Mouse (Mus musculus): ENCODE measurements around the gene Nebl. TPM values are rescaled to one million over a fixed set of nuclear protein-coding genes. Genes with fewer than 3 reads are reported as not detected.

Nebl gene
- total and polyA plus RNA-seq, 3 experiments = 4.7 to 5.4 TPM; not detected in 1

GRCm38 (mm10) chr2:17715149-17715767 lies 16.0 kb downstream of the Nebl start:
- no peaks in the 10 kb centered on the region for H3K9me3 ChIP-seq (replicated peaks; ENCODE audit: insufficient read depth, low read length)
- no peak for TF ChIP-seq POLR2AphosphoS5 (IDR thresholded peaks at IDR 0.05; ENCODE audit: borderline replicate concordance, low read depth, low read length)
- no peak for TF ChIP-seq POLR2A (IDR thresholded peaks at IDR 0.05; ENCODE audit: control insufficient read depth in 1 of 2, insufficient read depth in 1 of 2, low read depth in 1 of 2, low read length in 2 of 2, poor library complexity in 1 of 2)
- TF ChIP-seq RCOR1 (IDR thresholded peaks at IDR 0.05; ENCODE audit: low read depth, low read length) = no peak
- no peak for TF ChIP-seq MYC (IDR thresholded peaks at IDR 0.05; ENCODE audit: low read depth, low read length)
- no peak for TF ChIP-seq TBP (IDR thresholded peaks at IDR 0.05; ENCODE audit: low read depth, low read length)
- no peak for TF ChIP-seq MXI1 (IDR thresholded peaks at IDR 0.05; ENCODE audit: low read depth, low read length)
- TF ChIP-seq MAX (IDR thresholded peaks at IDR 0.05; ENCODE audit: low read length) = no peak

GRCm38 (mm10) chr2:17714661-17715060 lies 16.6 kb downstream of the Nebl start:
- no peaks in the 10 kb centered on the region for H3K36me3 ChIP-seq (ENCODE audit: control insufficient read depth in 1 of 2, insufficient read depth in 2 of 2, low read length in 2 of 2)
- DNase-seq (ENCODE audit: low read depth, low spot score) = no peak
- no peak overlapping the region for H3K27ac ChIP-seq (ENCODE audit: control insufficient read depth, low read depth, low read length)
- no peaks in the 10 kb centered on the region for H3K27me3 ChIP-seq (ENCODE audit: control insufficient read depth in 1 of 2, insufficient read depth in 2 of 2, low read length in 2 of 2)
- TF ChIP-seq CHD1 (IDR thresholded peaks at IDR 0.05; ENCODE audit: low read depth, low read length) (no peak), TCF12 (IDR thresholded peaks at IDR 0.05; ENCODE audit: low read depth, low read length) (no peak), CTCF (IDR thresholded peaks at IDR 0.05 in 2 of 3, conservative IDR thresholded peaks at IDR 0.05 in 1 of 3; ENCODE audit: control insufficient read depth in 1 of 3, insufficient read depth in 1 of 3, low read depth in 2 of 3, low read length in 3 of 3, poor library complexity in 1 of 3, severe bottlenecking in 1 of 3) (no peak), ZMIZ1 (IDR thresholded peaks at IDR 0.05; ENCODE audit: low read depth, low read length) (no peak), MXI1 (IDR thresholded peaks at IDR 0.05; ENCODE audit: low read depth, low read length) (no peak), MAZ (IDR thresholded peaks at IDR 0.05; ENCODE audit: low read depth, low read length) (no peak), RAD21 (IDR thresholded peaks at IDR 0.05; ENCODE audit: low read depth, low read length) (no peak), SMC3 (IDR thresholded peaks at IDR 0.05; ENCODE audit: low read depth, low read length) (no peak), USF1 (IDR thresholded peaks at IDR 0.05; ENCODE audit: low read depth, low read length) (no peak), ETS1 (IDR thresholded peaks at IDR 0.05; ENCODE audit: low read depth, low read length) (no peak), JUND (IDR thresholded peaks at IDR 0.05; ENCODE audit: low read depth, low read length) (no peak), POLR2AphosphoS5 (IDR thresholded peaks at IDR 0.05; ENCODE audit: borderline replicate concordance, low read depth, low read length) (no peak), GATA1 (IDR thresholded peaks at IDR 0.05; ENCODE audit: low read depth, low read length) (no peak), POLR2A (IDR thresholded peaks at IDR 0.05; ENCODE audit: control insufficient read depth in 1 of 2, insufficient read depth in 1 of 2, low read depth in 1 of 2, low read length in 2 of 2, poor library complexity in 1 of 2) (no peak), SIN3A (IDR thresholded peaks at IDR 0.05; ENCODE audit: low read length) (no peak), ELF1 (IDR thresholded peaks at IDR 0.05; ENCODE audit: low read depth, low read length) (no peak)
- H3K9ac ChIP-seq (ENCODE audit: control insufficient read depth, low read depth, low read length, poor library complexity, severe bottlenecking) = no peak overlapping the region
- H3K79me2 ChIP-seq (ENCODE audit: control insufficient read depth, insufficient read depth, low read length, poor library complexity) = no peaks in the 10 kb centered on the region
- H3K4me3 ChIP-seq (ENCODE audit: control insufficient read depth in 1 of 2, insufficient read depth in 1 of 2, low read depth in 2 of 2, low read length in 2 of 2) = no peak overlapping the region
- no peaks in the 10 kb centered on the region for H3K9me3 ChIP-seq (replicated peaks; ENCODE audit: insufficient read depth, low read length)
- H3K4me1 ChIP-seq (ENCODE audit: control insufficient read depth in 1 of 2, insufficient read depth in 2 of 2, low read length in 2 of 2) = no peaks in the 10 kb centered on the region

More at GRCm38 (mm10) chr2:17715149-17715767, 16.0 kb downstream of the Nebl start:
- H3K79me2 ChIP-seq (ENCODE audit: control insufficient read depth, insufficient read depth, low read length, poor library complexity) = no peaks in the 10 kb centered on the region
- H3K4me1 ChIP-seq (ENCODE audit: control insufficient read depth in 1 of 2, insufficient read depth in 2 of 2, low read length in 2 of 2) = no peaks in the 10 kb centered on the region
- H3K27me3 ChIP-seq (ENCODE audit: control insufficient read depth in 1 of 2, insufficient read depth in 2 of 2, low read length in 2 of 2) = no peaks in the 10 kb centered on the region
- H3K9ac ChIP-seq (ENCODE audit: control insufficient read depth, low read depth, low read length, poor library complexity, severe bottlenecking) = no peak overlapping the region
- no peak overlapping the region for H3K4me3 ChIP-seq (ENCODE audit: control insufficient read depth in 1 of 2, insufficient read depth in 1 of 2, low read depth in 2 of 2, low read length in 2 of 2)
- H3K27ac ChIP-seq (ENCODE audit: control insufficient read depth, low read depth, low read length) = no peak overlapping the region
- H3K36me3 ChIP-seq (ENCODE audit: control insufficient read depth in 1 of 2, insufficient read depth in 2 of 2, low read length in 2 of 2) = no peaks in the 10 kb centered on the region
- no peak for DNase-seq (ENCODE audit: low read depth, low spot score)
